Mouse (Mus musculus): ENCODE measurements at regions not wholly inside any gene's neighbourhood (a gene's known extent, or its start where the extent isn't known, plus 50 kb on each side); places are given as distances from the start of the nearest gene placed in this dataset.

DNA sequence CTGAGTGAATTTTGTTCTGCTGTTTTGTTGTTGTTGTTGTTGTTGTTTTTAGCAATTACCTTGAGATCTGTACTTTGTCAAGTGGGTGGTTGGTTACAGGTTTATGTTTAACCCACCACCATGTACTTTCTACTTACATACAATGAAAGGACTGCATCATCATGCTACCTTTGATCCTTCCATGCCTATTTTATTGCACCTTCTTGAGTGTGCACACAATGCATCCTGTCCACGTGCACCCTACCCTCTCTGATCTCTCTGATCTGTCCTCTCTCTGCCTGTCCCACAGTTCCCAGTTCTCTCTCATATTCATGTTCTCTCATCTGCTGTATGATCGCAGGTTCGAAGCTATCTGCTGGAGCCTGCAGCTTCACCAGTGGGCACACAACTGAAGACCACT, 59.9 kb upstream of the Gas1 start:
- no peak for DNase-seq (ENCODE audit: low spot score)

DNA sequence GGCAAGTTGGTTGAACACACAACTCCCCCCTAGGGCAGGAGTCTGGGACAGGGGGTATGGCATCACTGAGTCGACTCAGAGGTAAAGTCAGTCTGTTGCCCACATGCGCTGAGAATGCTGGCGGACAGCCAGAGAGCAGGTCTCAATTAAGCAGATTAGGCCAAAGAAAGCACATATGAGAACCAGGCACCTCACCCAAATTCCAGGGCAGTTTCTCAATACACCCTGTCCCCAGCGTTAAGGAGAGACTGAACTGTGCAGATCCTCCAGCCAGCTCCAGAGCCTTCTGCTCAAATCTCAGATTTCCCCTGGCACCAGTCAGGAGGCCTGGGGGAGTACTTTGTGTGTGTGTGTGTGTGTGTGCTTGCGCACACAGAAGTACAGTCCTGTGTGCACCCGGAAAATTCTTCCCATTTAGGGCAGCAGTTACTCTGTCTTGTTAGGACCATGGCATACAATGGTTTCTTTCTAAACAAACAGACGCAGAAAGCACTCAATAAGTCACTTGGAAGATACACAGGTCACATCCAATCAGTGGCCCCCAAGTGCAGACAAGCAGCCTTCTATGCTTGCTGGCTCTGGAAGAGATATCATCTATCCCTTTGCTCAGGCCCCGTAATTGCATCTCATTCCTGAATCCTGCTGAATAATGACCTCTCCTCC, 65.4 kb upstream of the Gas1 start:
- peak; percentile 29 for DNase-seq (ENCODE audit: low spot score)

DNA sequence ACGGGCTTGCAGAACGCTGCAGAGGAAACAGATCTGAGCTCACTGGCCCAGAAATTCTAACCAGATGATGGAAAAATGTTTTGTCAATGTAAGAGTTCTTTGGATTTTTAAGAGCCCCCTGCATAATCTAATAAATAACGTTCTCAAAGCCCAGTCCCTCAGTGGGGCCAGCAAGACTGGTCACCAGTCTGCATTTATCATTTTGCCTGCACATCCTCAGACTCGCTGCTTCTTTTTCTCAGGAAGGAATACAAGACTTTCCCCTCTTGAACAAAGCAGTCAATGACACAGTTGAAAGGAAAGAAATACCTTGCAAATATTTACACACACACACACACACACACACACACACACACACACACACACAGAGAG, 65.9 kb upstream of the Gas1 start:
- DNase-seq (ENCODE audit: low spot score) = no peak

DNA sequence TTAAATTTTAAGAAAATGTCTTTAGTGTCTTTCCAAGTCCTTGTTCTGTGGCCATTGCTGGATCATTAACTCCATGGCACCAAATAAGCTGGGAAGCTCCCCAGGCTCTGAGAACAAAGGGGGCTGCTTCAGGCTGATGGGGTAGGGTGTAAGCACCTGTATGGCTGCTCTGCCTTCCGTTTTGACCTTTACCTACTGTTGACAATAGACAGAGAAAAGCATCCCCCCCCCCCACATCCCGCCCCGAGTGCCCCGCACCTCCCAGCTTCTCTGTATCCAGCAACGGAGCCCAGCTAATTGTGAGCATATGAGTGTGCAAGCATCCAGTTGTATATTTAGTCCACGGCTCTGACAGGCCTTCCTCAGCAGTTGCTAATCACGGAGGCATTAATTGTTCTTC, 78.0 kb upstream of the Gas1 start:
- no peak for DNase-seq (ENCODE audit: low spot score)

DNA sequence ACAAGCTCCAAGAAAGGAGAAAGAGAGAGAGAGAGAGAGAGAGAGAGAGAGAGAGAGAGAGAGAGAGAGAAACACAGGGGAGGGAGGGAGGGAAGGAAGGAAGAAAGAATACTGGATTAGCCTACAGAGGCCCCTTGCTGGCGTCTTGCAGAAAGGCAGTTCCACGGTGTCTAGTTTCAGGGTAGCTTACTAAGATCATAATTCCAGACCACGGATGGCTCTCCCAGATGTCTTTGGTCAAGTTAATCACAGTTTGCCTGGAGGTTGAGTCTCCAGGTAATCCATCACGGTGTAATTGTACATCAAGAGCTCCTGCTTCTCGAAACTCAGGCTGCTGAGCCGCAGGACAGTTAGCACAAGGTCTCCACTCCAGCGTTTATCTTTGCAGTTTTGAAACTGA, 78.5 kb upstream of the Gas1 start:
- no peak for DNase-seq (ENCODE audit: low spot score)

DNA sequence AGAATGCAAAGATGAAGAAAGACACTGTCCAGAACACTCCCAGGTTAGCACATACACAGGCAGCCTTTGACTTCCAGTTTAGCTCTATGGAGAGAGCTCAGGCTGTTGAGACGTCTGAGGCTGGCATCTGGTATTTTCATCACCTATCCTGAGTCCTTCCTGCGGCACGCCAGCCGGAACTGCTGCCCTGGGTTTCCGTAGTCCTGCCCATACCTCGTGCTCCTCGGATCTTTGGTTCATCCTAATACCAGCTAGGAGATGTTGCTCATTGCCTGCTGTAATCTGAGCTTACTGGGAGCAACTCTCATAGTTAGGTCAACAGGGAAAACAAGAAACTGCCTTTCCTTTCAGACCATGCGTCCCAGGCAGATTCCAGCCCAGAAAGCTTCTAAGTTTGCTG, 79.8 kb upstream of the Gas1 start:
- no peak for DNase-seq (ENCODE audit: low spot score)

DNA sequence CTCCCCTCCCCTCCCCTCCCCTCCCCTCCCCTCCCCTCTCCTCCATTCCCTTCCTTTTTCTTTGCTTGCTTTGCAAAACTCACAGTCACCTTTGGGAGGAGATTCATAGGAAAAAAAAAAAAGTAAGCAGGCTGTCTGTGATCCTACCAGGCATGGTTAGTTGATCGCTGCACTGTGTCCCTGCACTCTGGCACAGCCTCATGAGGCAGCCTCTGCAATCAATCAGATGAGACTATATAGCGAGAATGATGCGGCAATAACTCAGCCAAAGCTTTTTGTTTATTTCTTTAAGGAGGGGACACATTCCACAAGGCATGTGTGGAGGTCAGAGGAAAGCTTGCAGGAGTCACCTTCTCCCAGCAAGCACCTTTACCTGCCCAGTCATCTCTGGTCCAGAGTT, 80.7 kb upstream of the Gas1 start:
- DNase-seq (ENCODE audit: low spot score) = no peak

DNA sequence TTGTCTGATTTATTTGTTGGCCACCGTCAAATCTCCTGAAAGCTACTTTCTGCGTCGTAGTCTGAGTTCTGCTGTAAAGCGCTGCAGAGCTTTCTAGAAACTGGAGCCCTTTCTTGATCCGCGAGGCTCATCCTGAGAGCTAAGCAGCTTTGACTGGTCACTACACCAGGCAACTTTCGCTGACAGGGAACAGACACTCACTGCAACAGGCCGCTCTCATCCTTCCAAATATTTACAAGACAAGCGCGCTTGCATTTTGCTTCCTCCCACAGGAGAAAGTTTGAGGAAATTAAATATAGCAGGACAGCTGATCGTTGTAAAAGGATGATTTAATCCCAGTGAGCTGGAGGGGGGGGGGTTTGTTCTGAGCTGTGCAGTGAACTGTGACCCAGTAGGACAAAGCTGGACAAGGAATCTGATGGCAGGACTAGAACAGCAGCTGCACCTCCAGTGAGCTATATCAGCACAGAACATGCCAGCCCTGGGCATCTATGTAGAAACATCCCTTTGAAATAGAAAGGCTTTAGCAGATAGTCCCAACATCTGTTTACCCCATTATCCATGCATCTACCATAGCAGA, 85.4 kb upstream of the Gas1 start:
- DNase-seq (ENCODE audit: low spot score) = no peak

DNA sequence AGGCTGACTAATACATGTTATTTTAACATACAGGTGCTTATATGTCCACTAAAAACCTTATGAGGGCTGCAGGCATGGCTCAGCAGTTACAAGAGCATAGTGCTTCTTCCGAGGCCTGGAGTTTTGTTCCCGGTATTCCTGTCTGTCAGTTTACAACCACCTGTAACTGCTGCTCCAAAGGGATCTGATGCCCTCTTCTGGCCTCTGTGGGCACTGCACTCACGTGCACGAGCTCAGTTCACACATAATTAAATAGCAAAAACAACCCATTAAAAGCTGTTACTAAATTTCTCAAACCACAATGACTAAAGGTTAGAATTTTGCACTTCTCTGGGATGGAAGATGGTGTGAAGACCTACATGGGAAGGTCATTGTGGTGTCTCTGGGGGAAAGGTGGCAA, 87.3 kb upstream of the Gas1 start:
- no peak for DNase-seq (ENCODE audit: low spot score)

DNA sequence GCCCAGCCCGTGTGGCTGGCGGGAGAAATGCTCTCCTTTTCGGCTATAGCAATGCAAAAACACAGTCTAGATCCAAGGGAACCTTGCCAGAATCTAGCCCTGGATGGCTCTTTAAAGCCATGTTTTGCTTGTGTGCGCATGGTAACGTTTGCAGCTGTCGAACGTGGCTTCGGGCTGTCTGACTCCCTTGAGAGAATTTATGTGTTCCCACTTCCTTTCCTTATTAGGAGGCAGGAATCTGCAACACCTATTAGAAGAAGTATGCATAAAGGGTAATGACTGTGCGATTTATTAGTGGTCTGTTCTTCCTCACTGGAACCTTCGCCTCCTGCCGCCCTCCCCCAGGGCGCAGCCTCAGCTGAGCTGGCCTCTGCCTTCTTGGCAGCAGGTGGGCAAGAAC, 90.4 kb upstream of the Gas1 start:
- DNase-seq (ENCODE audit: low spot score) = peak; percentile 37

DNA sequence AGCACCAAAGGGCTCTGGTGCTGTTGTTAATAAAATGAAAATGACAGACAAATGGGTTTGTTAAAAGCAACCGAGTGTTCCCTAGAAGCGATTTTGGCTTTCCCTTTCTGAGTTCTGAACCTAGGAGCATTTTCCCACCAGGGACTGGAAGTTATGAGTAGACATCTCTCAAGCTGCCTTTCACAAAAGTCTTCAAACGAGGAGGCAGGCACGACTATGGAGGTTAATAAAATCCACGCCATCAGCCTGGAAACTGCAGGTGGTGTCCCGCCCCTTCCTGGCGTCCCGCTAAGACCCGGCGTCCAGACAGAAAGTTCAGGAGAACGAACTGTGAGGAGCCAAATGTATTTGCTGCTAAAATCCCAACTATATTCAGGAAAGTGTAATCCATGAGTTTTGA, 91.1 kb upstream of the Gas1 start:
- no peak for DNase-seq (ENCODE audit: low spot score)

DNA sequence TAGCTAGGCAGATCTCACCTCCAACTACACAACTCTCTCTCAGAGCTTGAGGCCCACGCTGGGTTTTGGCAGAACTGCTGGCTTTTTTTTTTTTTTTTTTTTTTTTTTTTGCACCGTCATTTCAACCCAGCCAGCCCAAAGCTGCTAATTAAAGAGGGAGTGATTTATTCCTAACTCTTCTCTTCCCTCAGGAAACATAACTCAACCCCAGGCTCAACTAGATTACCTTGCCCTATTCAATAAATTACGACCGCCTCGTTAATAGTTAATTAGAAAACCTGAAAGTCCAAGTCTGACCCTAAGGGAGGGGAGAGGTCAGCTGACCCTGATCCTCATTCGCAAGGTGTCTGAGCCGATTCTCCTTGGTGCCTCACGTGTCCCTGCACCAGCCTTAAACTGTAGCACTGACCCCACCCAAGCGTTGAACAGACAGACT, 92.3 kb upstream of the Gas1 start:
- DNase-seq (ENCODE audit: low spot score) = no peak

DNA sequence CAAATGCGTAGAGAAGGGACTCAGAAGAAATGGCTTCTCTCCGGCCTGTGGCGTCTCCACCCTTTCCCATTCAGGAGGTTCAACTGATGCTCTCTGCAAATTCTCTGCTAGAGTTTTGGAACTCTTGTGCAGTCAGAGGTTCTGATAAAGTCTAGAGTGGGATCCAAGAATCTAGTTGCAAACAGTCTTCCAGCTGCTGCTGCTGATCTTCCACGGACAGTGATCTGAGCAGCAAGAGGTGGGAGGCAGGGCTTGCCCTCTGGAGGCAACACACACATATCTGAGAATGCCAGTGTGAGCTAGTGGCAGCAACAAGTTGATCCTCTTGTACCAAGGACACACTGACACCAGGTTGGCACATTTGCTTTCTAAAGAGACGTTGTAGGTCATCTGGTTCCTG, 93.4 kb upstream of the Gas1 start:
- no peak for DNase-seq (ENCODE audit: low spot score)

DNA sequence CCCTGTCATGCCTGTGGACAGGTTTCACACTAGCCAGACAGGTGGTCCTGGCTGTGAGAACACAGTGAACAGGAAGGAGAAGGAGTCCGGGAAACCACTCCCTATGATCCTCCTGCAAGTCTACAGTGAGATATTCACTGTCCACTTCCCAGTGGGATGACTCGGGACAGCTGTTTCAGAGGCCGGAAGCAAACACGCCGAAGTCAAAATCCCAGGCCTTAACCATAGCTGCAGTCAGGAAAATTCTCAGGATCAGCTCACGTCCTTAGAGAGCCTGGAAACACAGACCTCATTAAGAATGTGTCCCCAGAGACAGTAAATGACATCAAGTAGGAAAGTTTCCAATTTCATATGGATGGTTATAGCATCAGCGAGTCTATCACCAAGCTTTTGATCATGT, 96.2 kb upstream of the Gas1 start:
- DNase-seq (ENCODE audit: low spot score) = no peak

DNA sequence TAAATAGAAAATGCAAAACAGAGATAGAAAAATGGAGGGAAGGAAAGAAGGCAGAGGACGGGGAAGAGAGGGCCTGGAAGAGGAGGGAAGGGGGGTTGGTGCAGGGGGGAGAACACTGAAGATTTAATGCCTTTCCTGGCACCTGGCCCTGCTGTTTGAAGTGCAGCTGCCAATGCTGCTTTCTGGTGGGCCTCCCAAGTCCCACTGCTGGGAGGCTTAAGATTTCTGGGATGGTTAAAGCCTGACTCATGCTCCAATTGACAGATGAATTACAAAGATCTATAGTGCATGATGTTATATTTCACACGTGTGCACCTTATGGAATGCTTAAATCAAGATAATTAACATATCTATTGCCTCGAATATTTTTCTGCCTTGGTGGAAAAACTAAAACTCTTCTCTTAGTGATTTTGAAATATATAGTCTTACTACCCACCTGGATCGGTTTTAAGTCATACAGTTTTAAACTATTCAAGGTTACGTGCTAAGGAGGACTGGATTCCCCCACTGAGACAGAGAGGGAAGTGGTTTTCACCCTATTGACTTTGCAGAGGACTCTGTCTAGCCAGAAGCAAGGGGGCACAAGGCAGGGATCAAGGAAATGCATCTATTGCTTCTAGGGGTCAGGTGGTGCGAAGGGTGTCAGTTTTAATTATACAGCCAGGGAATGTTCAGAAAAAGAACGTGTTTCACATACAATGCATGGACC, 105.5 kb upstream of the Gas1 start:
- no peak for DNase-seq (ENCODE audit: low spot score)

DNA sequence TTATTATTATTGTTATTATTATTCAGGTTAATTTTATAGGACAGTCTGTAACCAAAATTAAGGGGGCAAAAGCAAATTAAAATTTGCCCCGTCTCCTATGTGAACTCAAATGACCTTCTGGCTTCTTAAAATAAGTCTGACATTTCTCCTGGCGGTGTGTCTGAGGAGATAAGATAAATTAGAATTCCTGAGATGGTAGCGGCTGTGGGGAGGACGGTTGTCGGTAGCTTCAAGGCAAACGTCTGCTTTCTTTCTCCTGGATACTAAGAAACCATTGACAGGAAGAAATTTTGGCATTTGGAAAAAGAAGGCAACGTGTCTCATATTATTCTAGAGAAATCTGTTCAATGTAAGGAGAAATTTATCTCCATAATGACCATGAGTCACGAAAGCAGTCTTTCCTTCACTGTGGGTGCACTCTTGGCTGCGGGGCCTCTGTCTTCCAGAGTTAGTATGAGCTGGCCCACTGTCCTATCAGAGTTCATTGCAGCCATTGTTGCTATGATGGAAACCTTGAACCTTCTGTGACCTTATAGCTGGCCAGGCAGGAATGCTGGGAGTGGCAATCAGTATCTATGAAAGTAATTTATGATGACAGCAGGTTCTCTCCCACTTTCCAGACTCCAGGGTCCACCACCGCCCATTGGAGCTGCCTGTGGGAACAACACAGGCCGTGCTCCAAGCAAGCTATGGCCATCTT, 109.5 kb upstream of the Gas1 start:
- DNase-seq (ENCODE audit: low spot score) = no peak

DNA sequence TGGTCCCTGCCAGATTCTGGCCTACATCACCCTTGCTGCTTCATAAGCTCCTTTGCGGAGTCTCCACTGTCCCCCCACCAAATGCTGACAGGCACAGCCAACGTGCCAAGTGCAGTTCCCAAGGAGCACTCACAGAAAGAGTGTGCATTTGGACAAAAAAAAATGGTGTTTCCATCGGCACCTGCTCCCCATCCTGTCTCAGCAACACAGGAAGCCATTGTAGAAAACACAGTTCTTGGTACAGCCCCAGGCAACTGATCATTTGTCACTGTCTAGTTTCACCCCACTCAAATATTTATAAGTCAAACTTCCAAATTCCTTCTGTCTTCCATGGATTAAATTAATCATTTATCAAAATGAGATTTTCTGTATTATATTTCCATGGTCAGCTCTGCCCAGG, 112.5 kb upstream of the Gas1 start:
- no peak for DNase-seq (ENCODE audit: low spot score)

DNA sequence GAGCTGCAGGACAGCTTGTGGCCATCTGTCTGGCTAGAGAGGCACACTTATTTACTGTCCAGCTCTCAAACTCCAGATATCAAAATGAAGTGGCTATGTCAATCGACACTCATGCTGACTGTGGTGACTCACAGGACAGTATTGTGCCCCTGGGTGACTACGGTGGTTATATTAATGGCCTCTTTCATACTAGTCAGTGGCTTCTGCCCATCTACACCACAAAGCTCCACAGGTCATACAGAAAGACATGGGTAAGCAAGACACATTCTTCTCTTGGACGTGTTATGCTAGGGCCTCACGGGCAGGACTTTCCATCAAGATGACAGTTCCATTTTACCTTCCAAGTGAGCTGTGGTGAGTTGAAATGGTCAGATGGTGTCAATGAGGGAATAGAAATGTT, 113.7 kb upstream of the Gas1 start:
- DNase-seq (ENCODE audit: low spot score) = no peak

DNA sequence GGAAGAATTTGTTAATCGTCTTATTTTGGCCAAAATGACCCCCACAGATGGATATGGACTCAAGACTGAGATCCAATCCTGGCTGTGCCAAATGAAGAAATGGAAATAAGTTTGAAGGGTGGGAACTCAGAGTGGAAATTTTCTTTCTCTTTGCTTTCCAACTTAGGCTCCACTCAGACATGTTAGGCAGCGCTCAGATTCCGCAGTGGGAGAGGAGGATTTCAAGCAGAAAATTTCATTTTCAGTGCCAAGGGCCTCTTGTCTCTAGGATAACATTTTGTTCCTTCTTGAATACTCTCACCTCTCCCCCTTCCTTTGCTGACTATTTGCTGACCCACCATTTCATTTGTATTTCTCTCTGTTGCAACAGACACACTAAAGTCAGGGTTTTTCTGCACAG, 114.2 kb upstream of the Gas1 start:
- no peak for DNase-seq (ENCODE audit: low spot score)

DNA sequence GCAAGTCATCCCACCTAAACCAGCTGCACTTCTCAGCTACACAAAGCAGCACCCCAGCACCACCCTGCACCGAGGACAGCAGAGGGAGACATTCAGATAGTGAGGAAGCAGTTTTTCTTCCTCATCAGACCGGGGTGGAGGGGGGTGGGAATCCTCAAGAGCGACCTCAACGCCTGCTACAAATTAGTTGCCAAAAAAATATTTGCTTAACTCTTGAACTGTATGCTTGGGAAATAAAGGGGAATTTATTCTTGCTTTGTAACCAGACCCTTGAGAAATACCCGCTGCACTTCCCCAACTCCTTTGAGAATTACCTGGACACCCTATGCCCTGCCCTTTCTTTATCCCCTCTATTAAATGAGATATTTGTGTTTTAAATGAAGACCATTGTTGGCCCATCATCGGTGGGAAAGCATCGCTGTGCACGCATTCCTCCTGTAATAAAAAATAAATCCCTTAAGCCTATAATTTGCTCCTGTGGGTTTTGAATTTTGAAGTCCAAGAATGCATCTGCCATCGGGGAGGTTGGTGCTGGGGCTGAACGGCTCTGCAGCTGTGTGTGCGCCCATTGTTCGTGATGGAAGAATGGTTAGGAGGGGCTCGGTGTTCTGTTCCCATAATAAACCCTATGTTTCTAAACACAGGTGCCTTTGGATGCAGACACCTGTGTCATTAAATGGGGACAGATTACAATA, 119.2 kb upstream of the Gas1 start:
- DNase-seq (ENCODE audit: low spot score) = no peak

DNA sequence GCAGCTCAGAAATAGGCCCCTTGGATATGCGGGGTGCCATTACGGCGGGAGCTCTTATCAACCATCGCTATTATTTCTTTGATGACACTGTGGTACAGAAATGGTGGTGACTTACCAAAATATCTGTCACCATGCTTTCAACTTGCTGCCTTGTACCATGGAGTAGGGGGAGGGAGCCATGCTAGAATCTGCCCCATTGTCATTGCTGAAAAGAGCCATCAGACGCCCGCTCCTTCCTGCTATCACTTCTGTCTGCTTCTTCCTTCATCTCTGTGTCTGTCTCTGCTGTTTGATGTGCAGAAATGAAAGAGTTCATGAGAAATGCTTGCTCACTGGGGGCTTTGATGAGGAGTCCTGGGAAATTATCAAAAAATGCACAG, 119.7 kb upstream of the Gas1 start:
- no peak for DNase-seq (ENCODE audit: low spot score)

DNA sequence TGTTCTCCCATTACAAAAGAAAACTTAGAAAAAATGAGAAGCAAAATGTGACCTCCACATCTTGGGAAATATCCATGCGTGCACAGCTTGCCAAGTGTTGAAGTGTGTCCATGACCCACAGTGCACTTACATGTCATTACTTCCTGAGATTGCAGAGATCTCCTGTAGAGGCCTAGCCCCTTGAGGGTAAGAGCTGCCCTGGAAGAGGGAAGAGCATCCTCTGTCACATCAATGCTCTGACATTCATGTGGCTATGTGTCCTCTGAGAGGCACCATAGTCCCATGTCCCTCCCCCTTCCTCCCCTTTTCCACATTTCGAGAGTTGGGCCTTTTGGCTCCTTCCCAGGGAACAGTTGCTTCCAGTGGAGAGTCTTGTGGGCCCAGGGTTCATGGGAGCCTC, 121.4 kb upstream of the Gas1 start:
- peak; percentile 29 for DNase-seq (ENCODE audit: low spot score)

DNA sequence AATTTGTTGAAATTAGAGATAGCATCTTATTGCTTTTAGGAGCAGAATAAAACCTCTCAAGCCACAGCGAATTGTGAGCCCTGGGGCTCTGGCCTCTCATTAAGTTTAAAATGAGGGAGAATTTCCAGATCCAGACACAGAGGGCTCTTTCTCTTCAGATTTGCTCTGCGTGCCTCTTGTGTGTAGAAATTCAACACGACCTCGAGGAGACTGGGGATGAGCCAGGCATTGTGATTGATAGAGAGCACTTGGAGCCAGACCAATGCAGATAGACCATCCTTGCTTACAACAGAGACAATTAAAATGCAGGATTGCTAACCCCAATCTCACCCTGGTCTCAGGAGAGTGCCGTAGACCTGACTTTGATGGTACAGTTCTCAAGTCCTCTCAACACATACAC, 121.9 kb upstream of the Gas1 start:
- DNase-seq (ENCODE audit: low spot score) = no peak
